Mouse (Mus musculus) midbrain, embryonic 10.5 days (tissue): ENCODE data around the gene 2610528A11Rik. TPM values are rescaled to one million over a fixed set of nuclear protein-coding genes. Genes with fewer than 3 reads are reported as not detected.

Experiments used
- DNase-seq: peaks from one replicate; pipeline ENCODE4 v3.0.0-alpha.2; 2017; ENCODE audit warnings: low spot score
- H3K27ac ChIP-seq: fragments of 300-500 bp; sonication (generic); replicated peaks from 2 replicates; pipeline ENCODE4 v1.5.1; 2016; ENCODE audit warnings: mild to moderate bottlenecking
- H3K27me3 ChIP-seq: fragments of 300-500 bp; sonication (generic); 2 replicates; pipeline ENCODE4 v1.6.1; 2016; ENCODE audit warnings: low read depth, mild to moderate bottlenecking; ENCODE audit not compliant: poor library complexity, severe bottlenecking
- H3K36me3 ChIP-seq: fragments of 300-500 bp; sonication (generic); 2 replicates; pipeline ENCODE4 v1.6.1; 2016; ENCODE audit warnings: mild to moderate bottlenecking, moderate library complexity
- H3K4me1 ChIP-seq: fragments of 300-500 bp; sonication (generic); 2 replicates; pipeline ENCODE4 v1.6.1; 2016
- H3K4me3 ChIP-seq: fragments of 300-500 bp; sonication (generic); 2 replicates; pipeline ENCODE4 v1.5.1; 2016; ENCODE audit warnings: mild to moderate bottlenecking, moderate library complexity
- H3K9me3 ChIP-seq: fragments of 300-500 bp; sonication (generic); replicated peaks from 2 replicates; pipeline ENCODE4 v1.6.1; 2016; ENCODE audit warnings: mild to moderate bottlenecking
- WGBS: fragments of 180-500 bp; shearing (Covaris S2); methylation state at CpG from one replicate; pipeline ENCODE4 v1.1.7; 2016; 5-methylcytosine and 5-hydroxymethylcytosine counted together
- polyA plus RNA-seq: library from polyadenylated mRNA; unstranded; fragments of >200 nt; fragmentation: Nextera tagmentation; extraction: Ambion mirVana; gene quantifications from 2 replicates; pipeline ENCODE4 v1.2.1, GENCODE M21; 2016

2610528A11Rik gene
- polyA plus RNA-seq, 1 experiment from 2014 or later, result not detected

DNA sequence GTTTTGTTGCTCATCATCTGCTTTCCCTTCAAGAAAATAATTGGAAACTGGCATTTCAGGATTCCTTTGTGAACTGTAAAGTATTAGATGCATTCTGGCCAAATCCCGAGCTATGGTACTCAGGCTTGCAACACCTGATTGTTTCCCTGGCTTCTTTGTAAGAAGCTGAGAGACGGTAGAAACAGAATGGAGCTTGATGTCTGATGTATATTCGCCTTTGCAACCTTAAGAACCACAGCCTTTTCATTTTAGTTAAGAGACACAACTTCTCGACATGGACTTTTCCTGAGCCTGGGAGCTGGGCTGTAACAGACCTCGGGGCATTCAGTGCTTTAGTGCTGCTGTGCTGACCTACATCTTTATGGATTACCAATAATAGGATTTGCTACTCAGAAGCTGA lies 46.2 kb downstream of the 2610528A11Rik start, which contains the start of gene Lrit2:
Gene Lrit2 (plus strand): TSS at position 301 of the 400 bp plus-strand sequence.
- no peak within 1 kb of the TSS for H3K4me3 ChIP-seq
- no peak within 1 kb of the TSS for H3K27ac ChIP-seq
- H3K9me3 ChIP-seq, result no peaks in the 10 kb centered on the region
- H3K27me3 ChIP-seq, result no peaks in the 10 kb centered on the region
- H3K4me1 ChIP-seq, result no peaks in the 10 kb centered on the region
- no peak for DNase-seq
- WGBS, result 80% methylated on average over 5 of the region's 5 CpGs
- no peaks in the 10 kb centered on the region for H3K36me3 ChIP-seq

DNA sequence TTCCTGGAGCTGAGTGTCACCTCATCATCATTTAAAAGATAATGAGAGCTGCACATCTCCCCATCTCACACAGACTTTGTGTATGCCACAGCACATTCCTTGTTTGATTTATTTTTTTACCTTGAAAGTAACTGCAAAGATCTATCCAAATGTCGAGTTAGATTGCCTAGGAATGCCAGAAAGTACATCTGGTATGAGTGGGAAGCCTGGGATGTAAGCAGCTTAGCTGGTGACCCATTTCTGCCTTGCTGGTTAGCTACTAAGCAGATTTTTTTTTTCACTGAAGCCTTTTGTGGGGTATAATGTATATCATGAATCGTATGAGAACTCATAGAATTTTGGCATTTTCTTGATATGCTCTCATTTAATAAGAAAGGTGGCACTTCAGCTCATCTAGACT lies 47.2 kb downstream of the 2610528A11Rik start:
- Histone ChIP-seq H3K36me3 (no peaks in the 10 kb centered on the region), H3K4me3 (no peak overlapping the region), H3K4me1 (no peaks in the 10 kb centered on the region), H3K9me3 (no peaks in the 10 kb centered on the region), H3K27me3 (no peaks in the 10 kb centered on the region), H3K27ac (no peak overlapping the region)
- 75% methylated on average over 2 of the region's 2 CpGs for WGBS
- no peak for DNase-seq

DNA sequence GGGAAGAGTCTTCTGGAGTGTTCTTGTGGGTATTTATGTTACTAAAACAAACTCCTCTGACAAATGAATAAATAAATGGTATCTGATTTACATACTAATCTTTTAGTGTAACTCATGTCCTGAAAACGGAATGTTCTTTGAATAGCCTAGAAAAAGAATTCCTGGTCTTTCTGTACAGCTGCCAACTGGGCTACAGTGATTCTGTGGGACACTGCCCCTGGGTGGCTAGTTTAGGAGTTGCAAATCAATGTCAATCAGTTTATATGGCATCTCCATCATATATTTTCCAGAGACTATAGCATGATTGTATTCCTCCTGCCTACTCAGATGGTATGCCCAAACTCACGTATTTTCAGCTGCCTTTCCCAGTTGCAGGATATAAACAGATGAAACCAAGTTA lies 49.0 kb downstream of the 2610528A11Rik start:
- Histone ChIP-seq H3K4me1 (no peaks in the 10 kb centered on the region), H3K4me3 (no peak overlapping the region), H3K9me3 (no peaks in the 10 kb centered on the region), H3K27me3 (no peaks in the 10 kb centered on the region), H3K27ac (no peak overlapping the region), H3K36me3 (no peaks in the 10 kb centered on the region)
- no peak for DNase-seq
- 73% methylated on average over 2 of the region's 2 CpGs for WGBS

Other genes starting within 250 kb of the 2610528A11Rik start
- gene Ccser2, start 145.2 kb downstream of the 2610528A11Rik start, polyA plus RNA-seq, result 24.6 and 27.3 TPM in 2 replicates
- not detected in 2 replicates for gene Rgr, start 65.1 kb downstream of the 2610528A11Rik start, polyA plus RNA-seq
- gene Lrit1, start 59.2 kb downstream of the 2610528A11Rik start, polyA plus RNA-seq, result not detected in 2 replicates
- not detected in 2 replicates for gene Lrit2, start 46.1 kb downstream of the 2610528A11Rik start, polyA plus RNA-seq
- 0.11 and 0.14 TPM in 2 replicates for gene Cdhr1, start 15.7 kb downstream of the 2610528A11Rik start, polyA plus RNA-seq
- gene Ghitm, start 21.2 kb upstream of the 2610528A11Rik start, polyA plus RNA-seq, result 211 and 219 TPM in 2 replicates